Mouse (Mus musculus) ES-E14 (cell line): ENCODE data around the gene Slc25a13. TPM values are rescaled to one million over a fixed set of nuclear protein-coding genes. Genes with fewer than 3 reads are reported as not detected.

Experiments
- DNase-seq: peaks from one replicate; pipeline ENCODE4 v3.0.0-alpha.2; 2013; ENCODE audit warnings: low read depth, low spot score
- H3K27ac ChIP-seq: 2 replicates; pipeline ENCODE4 v1.5.1; 2012; ENCODE audit warnings: low read depth, mild to moderate bottlenecking, low read length, moderate library complexity, mixed read lengths; ENCODE audit not compliant: poor library complexity, insufficient read depth, severe bottlenecking
- H3K36me3 ChIP-seq: 2 replicates; pipeline ENCODE4 v1.6.1; 2012; ENCODE audit warnings: mild to moderate bottlenecking, low read length, moderate library complexity, mixed read lengths; ENCODE audit not compliant: control insufficient read depth, poor library complexity, insufficient read depth, severe bottlenecking
- H3K4me1 ChIP-seq, 2 experiments: fragments of 150-350 bp in 1 of 2; sonication (generic) in 1 of 2; 2 replicates each; pipeline ENCODE4 v1.6.1; 2012; ENCODE audit warnings: low read length in 2 of 2, mild to moderate bottlenecking in 1 of 2, mixed read lengths in 1 of 2; ENCODE audit not compliant: control insufficient read depth in 2 of 2, insufficient read depth in 2 of 2, poor library complexity in 1 of 2
- H3K4me3 ChIP-seq, 2 experiments: fragments of 150-350 bp in 1 of 2; sonication (generic) in 1 of 2; 2 replicates each; pipeline ENCODE4 v1.5.1; 2012; ENCODE audit warnings: low read length in 2 of 2, low read depth in 1 of 2, mild to moderate bottlenecking in 1 of 2, mixed read lengths in 1 of 2; ENCODE audit not compliant: insufficient read depth in 1 of 2, poor library complexity in 1 of 2, severe bottlenecking in 1 of 2
- H3K9ac ChIP-seq: 2 replicates; pipeline ENCODE4 v1.6.1; 2012; ENCODE audit warnings: low read depth, mild to moderate bottlenecking, low read length, mixed read lengths; ENCODE audit not compliant: poor library complexity, insufficient read depth, severe bottlenecking
- H3K9me3 ChIP-seq: fragments of 150-350 bp; sonication (generic); 2 replicates; pipeline ENCODE4 v1.6.1; 2012; ENCODE audit warnings: low read depth, mild to moderate bottlenecking, low read length; ENCODE audit not compliant: control insufficient read depth, insufficient read depth
- CHD2 ChIP-seq: IDR thresholded peaks from 2 replicates; pipeline ENCODE4 v1.6.1; 2014; ENCODE audit warnings: mild to moderate bottlenecking, low read depth, low read length, inconsistent platforms
- HCFC1 ChIP-seq: IDR thresholded peaks from 2 replicates; pipeline ENCODE4 v1.6.1; 2012; ENCODE audit warnings: low read length, inconsistent platforms, borderline replicate concordance; ENCODE audit not compliant: insufficient read depth
- MAFK ChIP-seq: IDR thresholded peaks from 2 replicates; pipeline ENCODE4 v1.6.1; 2014; ENCODE audit warnings: mild to moderate bottlenecking, low read depth, low read length, inconsistent platforms; ENCODE audit not compliant: insufficient read depth
- ZC3H11A ChIP-seq: IDR thresholded peaks from 2 replicates; pipeline ENCODE4 v1.6.1; 2012; ENCODE audit warnings: low read depth, mild to moderate bottlenecking, inconsistent platforms, low read length, borderline replicate concordance
- ZNF384 ChIP-seq: IDR thresholded peaks from 2 replicates; pipeline ENCODE4 v1.6.1; 2012; ENCODE audit warnings: low read depth, low read length, inconsistent platforms
- in situ Hi-C, 2 experiments: fragments of 600-800 bp; cut with MboI; formaldehyde crosslinking; loops; one replicate each; pipeline ENCODE4 v1.15.1; 2025; ENCODE audit warnings: low sequenced_read_pairs in 2 of 2, inconsistent platforms in 1 of 2; ENCODE audit not compliant: unreplicated experiment in 2 of 2
- total RNA-seq: library from RNA; depleted of rRNA; stranded (reverse); fragments of 300-350 nt; gene quantifications from 2 replicates; pipeline ENCODE4 v1.2.3, GENCODE M21; 2012

Gene Slc25a13
- total RNA-seq, 1 experiment, result 53.5 TPM

DNA sequence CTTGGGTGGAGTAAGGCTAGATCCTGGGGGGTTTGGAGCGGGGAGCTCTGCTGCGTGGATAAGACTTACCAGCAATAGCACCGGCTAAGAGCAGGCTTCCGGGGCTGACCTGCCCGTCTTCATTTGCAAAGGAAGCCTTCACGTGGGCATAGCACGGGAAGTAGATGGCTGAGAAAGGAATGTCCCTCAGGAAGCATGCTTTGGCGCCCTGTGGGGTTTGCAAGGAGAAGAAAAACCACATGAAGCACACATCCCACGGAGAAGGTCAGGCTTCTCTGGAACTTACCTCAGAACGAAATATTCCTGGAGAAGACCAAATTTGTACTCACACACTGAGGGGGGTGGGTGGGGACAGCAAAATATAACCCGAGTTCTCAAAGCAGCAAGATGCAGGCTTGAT lies 164.3 kb downstream of the Slc25a13 start:
- no peaks in the 10 kb centered on the region for H3K4me1 ChIP-seq
- no peak overlapping the region for H3K9ac ChIP-seq
- in situ Hi-C loops, result no loop called here
- H3K36me3 ChIP-seq, result no peaks in the 10 kb centered on the region
- no peaks in the 10 kb centered on the region for H3K9me3 ChIP-seq
- no peak for TF ChIP-seq ZNF384
- TF ChIP-seq ZC3H11A, result no peak
- no peak for TF ChIP-seq MAFK
- no peak for TF ChIP-seq CHD2
- no peak for TF ChIP-seq HCFC1
- no peak for DNase-seq
- H3K4me3 ChIP-seq, result no peak overlapping the region
- no peak overlapping the region; the same call in 1 of the 2 replicates for H3K27ac ChIP-seq

DNA sequence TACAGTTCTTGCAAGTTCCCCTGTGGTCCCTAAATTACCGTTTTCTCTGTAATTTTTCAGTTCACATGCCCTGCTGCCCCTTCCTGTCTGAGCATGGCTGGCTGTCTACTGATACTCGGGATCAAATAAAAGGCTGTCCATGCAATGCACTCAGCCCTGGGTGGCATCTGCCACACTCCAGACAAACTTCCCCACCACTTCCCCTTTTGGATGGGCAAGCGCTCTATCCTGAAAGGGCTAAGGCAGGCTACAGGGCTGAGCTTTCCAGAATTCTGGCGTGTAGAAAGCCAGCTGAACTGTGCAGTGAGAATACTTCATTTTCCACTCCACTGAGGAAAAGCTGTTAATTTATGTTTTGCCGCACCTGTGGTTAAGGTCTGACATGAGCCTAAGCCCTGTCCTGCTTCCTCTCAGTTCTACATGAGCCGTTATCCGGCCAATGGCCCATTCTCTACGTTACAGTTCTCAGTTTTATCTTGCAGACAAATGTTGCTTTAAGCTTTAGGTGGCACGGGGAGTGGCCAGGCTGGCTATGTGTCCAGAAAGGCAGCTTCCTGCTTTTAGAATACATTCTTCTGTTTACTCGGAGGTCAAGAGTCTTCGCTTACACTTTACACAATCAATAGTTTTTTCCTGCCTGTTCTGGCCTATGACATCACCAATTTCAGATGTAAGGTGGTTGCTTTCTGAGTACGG lies 170.1 kb downstream of the Slc25a13 start:
- Histone ChIP-seq H3K36me3 (peaks cover 4% of the 10 kb centered on the region), H3K4me1 (no peaks in the 10 kb centered on the region), H3K9ac (no peak overlapping the region), H3K9me3 (no peaks in the 10 kb centered on the region), H3K4me3 (no peak overlapping the region), H3K27ac (no peak overlapping the region)
- in situ Hi-C loops, result no loop called here
- DNase-seq, result no peak
- TF ChIP-seq MAFK, result no peak
- TF ChIP-seq ZC3H11A, result no peak
- no peak for TF ChIP-seq HCFC1
- no peak for TF ChIP-seq CHD2

DNA sequence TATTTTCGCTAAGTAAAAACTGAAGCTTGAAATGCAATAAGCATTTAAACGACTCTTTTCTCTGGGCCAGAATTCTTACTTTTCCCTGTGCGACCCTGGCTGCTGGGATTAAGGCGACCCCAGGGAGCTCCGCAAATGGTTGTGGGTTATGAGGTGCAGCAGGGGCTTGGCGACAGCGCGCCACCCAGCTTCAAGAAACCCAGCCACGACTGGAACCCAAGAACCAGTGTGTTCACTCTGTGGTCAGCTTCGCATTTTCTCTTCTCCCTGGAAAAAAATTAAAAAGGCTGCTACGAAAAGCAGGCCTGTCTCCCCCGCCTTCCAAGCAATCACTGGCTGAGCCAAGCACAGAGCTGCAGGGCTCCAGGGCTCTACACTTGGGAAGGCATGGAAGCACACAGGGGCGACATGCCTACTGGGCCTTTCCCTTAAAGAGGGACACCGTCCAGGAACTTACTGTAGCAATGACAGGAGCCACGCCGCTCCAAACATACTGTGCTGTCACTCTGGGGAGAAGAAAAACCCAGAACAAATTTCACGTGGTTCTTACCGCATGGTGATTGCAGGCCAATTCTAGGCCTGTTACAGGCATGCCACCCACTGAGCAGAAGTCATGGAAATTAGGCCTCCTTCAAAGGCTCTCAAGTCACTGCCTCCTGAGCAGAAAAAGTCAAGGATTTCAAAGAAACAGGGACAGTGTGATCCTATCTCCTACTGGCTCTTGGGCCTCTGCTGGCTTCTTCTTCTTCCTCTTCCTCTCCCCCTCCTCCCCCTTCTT lies 178.0 kb downstream of the Slc25a13 start:
- H3K36me3 ChIP-seq, result peaks cover 4% of the 10 kb centered on the region
- no peak overlapping the region for H3K27ac ChIP-seq
- peaks cover 2 to 5% of the 10 kb centered on the region in 2 experiments; a peak in 1 of 4 replicates for H3K4me1 ChIP-seq
- in situ Hi-C loops, result no loop called here
- H3K9me3 ChIP-seq, result no peaks in the 10 kb centered on the region
- peak overlapping the region in 1 of 2 experiments; percentile 19; a peak in 1 of 4 replicates for H3K4me3 ChIP-seq
- no peak for DNase-seq
- peak overlapping the region; percentile 34; the same call in 1 of the 2 replicates for H3K9ac ChIP-seq
- TF ChIP-seq ZNF384, result no peak

DNA sequence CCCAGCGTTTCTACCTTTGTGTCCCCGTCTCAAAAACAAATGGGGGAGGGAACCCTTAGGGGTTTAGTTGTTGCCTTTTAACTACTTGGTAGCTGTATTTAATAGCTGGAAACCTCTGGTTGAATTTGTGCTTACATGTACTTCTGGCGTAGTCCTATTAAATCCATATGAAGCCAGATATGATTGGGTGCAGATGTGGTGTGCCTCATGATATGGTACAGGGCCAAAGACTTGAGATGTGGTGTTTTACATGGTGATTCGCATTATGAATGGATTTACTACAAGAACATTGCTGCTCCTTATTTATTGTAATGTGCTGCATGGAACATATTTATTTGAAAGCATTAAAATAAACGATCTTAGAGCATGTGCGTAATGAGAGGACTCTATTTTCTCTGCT lies 189.3 kb downstream of the Slc25a13 start:
- no peaks in the 10 kb centered on the region for H3K4me1 ChIP-seq
- in situ Hi-C loops, result no loop called here
- H3K27ac ChIP-seq, result no peak overlapping the region
- no peak overlapping the region for H3K9ac ChIP-seq
- no peak for DNase-seq
- no peak overlapping the region for H3K4me3 ChIP-seq
- no peaks in the 10 kb centered on the region for H3K36me3 ChIP-seq
- H3K9me3 ChIP-seq, result no peaks in the 10 kb centered on the region
- TF ChIP-seq ZNF384 (no peak), MAFK (no peak)

DNA sequence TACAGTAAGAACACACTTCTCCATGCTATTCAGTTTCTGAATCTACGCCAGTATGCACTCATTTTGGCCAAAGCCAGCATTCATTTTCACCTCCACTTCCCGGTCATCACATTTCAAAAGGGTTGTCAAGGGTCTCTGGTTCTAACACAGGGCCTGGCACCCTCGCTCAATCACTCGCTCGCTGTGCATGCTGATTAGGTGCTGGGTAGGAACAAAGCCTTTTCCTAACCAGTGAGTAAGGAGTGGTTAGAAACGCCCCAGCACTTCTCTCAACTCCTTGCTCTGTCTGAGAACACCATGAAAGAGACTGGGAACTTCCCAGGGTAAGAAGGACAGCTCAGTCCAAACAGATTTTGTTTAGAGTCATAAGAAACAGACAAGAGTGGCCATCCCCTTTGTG lies 193.0 kb downstream of the Slc25a13 start:
- no peaks in the 10 kb centered on the region for H3K9me3 ChIP-seq
- H3K9ac ChIP-seq, result no peak overlapping the region
- no peak overlapping the region for H3K4me3 ChIP-seq
- no peaks in the 10 kb centered on the region for H3K4me1 ChIP-seq
- H3K36me3 ChIP-seq, result no peaks in the 10 kb centered on the region
- in situ Hi-C loops, result loop anchor here (25.0 kb wide), 3 partner anchors 387 to 863 kb away; partner anchors contain the start of genes Dlx5 (in 1 of the 2) and Dlx6 (in 1 of the 2)
- no peak for TF ChIP-seq HCFC1
- no peak for TF ChIP-seq MAFK
- no peak for TF ChIP-seq ZNF384
- TF ChIP-seq ZC3H11A, result no peak
- TF ChIP-seq CHD2, result no peak
- no peak overlapping the region for H3K27ac ChIP-seq
- peak; percentile 13 for DNase-seq
